Mouse (Mus musculus) CH12.LX (cell line): ENCODE measurements around the gene Ctdspl.

Source experiments
- CTCF ChIP-seq, 2 experiments: IDR thresholded peaks in 1 of 2; conservative IDR thresholded peaks in 1 of 2; 2 replicates each; pipeline ENCODE4 v1.5.1; 2011 to 2012; ENCODE audit warnings: low read depth in 2 of 2, low read length in 2 of 2, improper control_type of control experiment in 1 of 2, inconsistent platforms in 1 of 2, mild to moderate bottlenecking in 1 of 2, moderate library complexity in 1 of 2
- GABPA ChIP-seq: IDR thresholded peaks from 2 replicates; pipeline ENCODE4 v1.6.1; 2012; ENCODE audit warnings: low read depth, low read length, improper control_type of control experiment, inconsistent platforms; ENCODE audit not compliant: insufficient replicate concordance
- JUND ChIP-seq: conservative IDR thresholded peaks from 2 replicates; pipeline ENCODE4 v1.6.1; 2011; ENCODE audit warnings: low read depth, low read length, improper control_type of control experiment
- KAT2A ChIP-seq: IDR thresholded peaks from 2 replicates; pipeline ENCODE4 v1.6.1; 2012; ENCODE audit warnings: low read length, improper control_type of control experiment, inconsistent platforms; ENCODE audit not compliant: insufficient replicate concordance
- MEF2A ChIP-seq: IDR thresholded peaks from 2 replicates; pipeline ENCODE4 v1.6.1; 2014; ENCODE audit warnings: low read depth, mild to moderate bottlenecking, inconsistent platforms, low read length, improper control_type of control experiment, borderline replicate concordance
- POLR2A ChIP-seq: IDR thresholded peaks from 2 replicates; pipeline ENCODE4 v1.6.1; 2011; ENCODE audit warnings: low read depth, mild to moderate bottlenecking, improper control_type of control experiment, low read length
- SMC3 ChIP-seq: IDR thresholded peaks from 2 replicates; pipeline ENCODE4 v1.6.1; 2011; ENCODE audit warnings: low read depth, low read length, improper control_type of control experiment
- USF2 ChIP-seq: conservative IDR thresholded peaks from 2 replicates; pipeline ENCODE4 v1.6.1; 2011; ENCODE audit warnings: low read depth, low read length, improper control_type of control experiment

- no peak for TF ChIP-seq POLR2A
- TF ChIP-seq GABPA = no peak
- no peak for TF ChIP-seq SMC3
- TF ChIP-seq MEF2A = no peak
- no peak for TF ChIP-seq JUND
- TF ChIP-seq USF2 = no peak
- TF ChIP-seq KAT2A = no peak
- TF ChIP-seq CTCF (conservative IDR thresholded peaks at IDR 0.05 in 1 of 2, IDR thresholded peaks at IDR 0.05 in 1 of 2; ENCODE audit: low read depth in 2 of 2, low read length in 2 of 2) = no peak
These were observed 40.5 kb upstream of the Ctdspl start for GRCm38 (mm10) chr9:118885785-118886184.
